Mouse (Mus musculus) limb, embryonic 11.5 days (tissue): ENCODE data around the gene Rasl12. TPM values are rescaled to one million over a fixed set of nuclear protein-coding genes. Genes with fewer than 3 reads are reported as not detected.

Source experiments
- ATAC-seq: fragments of 200-750 bp; cut with Nextera tagmentation; 2 replicates; pipeline ENCODE4 v1.8.0; 2017; ENCODE audit warnings: low read depth; ENCODE audit not compliant: insufficient number of reproducible peaks, low FRiP score, low TSS enrichment
- DNase-seq: peaks from one replicate; pipeline ENCODE4 v3.0.0-alpha.2; 2015; ENCODE audit warnings: low spot score
- H3K27ac ChIP-seq: fragments of 300-500 bp; sonication (generic); replicated peaks from 2 replicates; pipeline ENCODE4 v1.5.1; 2014; ENCODE audit warnings: low read depth, mild to moderate bottlenecking, low read length
- H3K27me3 ChIP-seq: fragments of 300-500 bp; sonication (generic); 2 replicates; pipeline ENCODE4 v1.6.1; 2014; ENCODE audit warnings: mild to moderate bottlenecking, low read length, mixed read lengths; ENCODE audit not compliant: control insufficient read depth, insufficient read depth
- H3K36me3 ChIP-seq: fragments of 300-500 bp; sonication (generic); 2 replicates; pipeline ENCODE4 v1.6.1; 2014; ENCODE audit warnings: mild to moderate bottlenecking, low read length, moderate library complexity, mixed read lengths; ENCODE audit not compliant: control insufficient read depth, insufficient read depth
- H3K4me1 ChIP-seq: fragments of 300-500 bp; sonication (generic); 2 replicates; pipeline ENCODE4 v1.6.1; 2014; ENCODE audit warnings: low read length, mixed read lengths; ENCODE audit not compliant: control insufficient read depth, insufficient read depth
- H3K4me2 ChIP-seq: fragments of 300-500 bp; sonication (generic); 2 replicates; pipeline ENCODE4 v1.6.1; 2014; ENCODE audit warnings: low read depth, mild to moderate bottlenecking, moderate library complexity; ENCODE audit not compliant: severe bottlenecking
- H3K4me3 ChIP-seq: fragments of 300-500 bp; sonication (generic); 2 replicates; pipeline ENCODE4 v1.5.1; 2014; ENCODE audit warnings: low read depth, low read length
- H3K9ac ChIP-seq: fragments of 300-500 bp; sonication (generic); 2 replicates; pipeline ENCODE4 v1.6.1; 2014; ENCODE audit warnings: mild to moderate bottlenecking, low read length
- H3K9me3 ChIP-seq: fragments of 300-500 bp; sonication (generic); 2 replicates; pipeline ENCODE4 v1.6.1; 2016; ENCODE audit warnings: low read length; ENCODE audit not compliant: control insufficient read depth
- WGBS: fragments of 180-500 bp; shearing (Covaris S2); extraction: QIAGEN DNeasy Blood & Tissue Kit; methylation state at CpG from one replicate; pipeline ENCODE4 v1.1.7; 2014; 5-methylcytosine and 5-hydroxymethylcytosine counted together
- polyA plus RNA-seq: library from polyadenylated mRNA; unstranded; fragments of >200 nt; fragmentation: Nextera tagmentation; extraction: Ambion mirVana; gene quantifications from 2 replicates; pipeline ENCODE4 v1.2.1, GENCODE M21; 2014

Rasl12 gene
- polyA plus RNA-seq, 1 experiment from 2014 or later, result 9.7 TPM

DNA sequence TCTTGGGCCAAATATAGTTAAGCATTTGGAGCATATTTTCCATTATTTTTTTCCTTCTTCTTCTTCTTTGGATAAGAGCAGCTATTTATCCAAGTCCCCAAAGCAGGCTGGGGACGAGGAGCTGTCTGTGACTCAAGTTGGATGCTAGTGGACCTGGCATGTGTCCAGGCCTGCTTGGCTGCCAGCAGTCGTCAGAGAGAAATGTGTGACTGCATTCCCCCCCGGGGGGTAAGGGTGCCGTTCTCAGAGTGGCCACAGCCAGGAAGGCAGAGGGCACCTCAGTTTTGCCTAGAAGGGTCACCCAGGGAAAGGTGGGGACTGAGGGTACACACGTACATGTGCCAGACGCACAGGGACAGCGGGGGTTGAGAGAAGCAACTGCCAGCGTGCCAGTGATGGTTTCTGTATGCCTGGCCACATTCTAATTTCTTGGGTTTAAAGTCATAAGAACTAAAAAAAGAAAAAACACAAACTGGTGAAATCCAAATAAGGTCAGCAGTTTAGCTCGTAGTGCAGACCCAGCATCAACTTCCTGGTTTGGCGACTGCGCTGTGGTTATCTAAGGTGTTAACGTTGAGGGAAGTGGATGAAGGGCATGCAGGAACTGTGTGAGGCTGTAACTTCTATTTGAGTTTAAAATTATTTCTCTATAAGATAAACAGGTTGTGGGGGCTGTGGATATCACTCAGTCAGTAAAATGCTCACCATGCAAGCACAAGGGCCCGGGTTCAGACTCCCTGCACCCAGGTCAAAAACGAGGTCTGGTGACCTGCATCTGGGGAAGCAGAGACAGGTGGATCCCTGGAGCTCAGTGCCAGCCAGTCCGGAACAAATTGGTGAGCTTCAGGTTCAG lies 6.3 kb downstream of the Rasl12 start:
- no peaks in the 10 kb centered on the region for H3K9me3 ChIP-seq
- 75% methylated on average over 15 of the region's 15 CpGs for WGBS
- no peaks in the 10 kb centered on the region for H3K4me1 ChIP-seq
- DNase-seq (no peak), ATAC-seq (no peak)
- H3K4me3 ChIP-seq, result no peak overlapping the region
- no peak overlapping the region for H3K27ac ChIP-seq
- no peak overlapping the region for H3K9ac ChIP-seq
- H3K4me2 ChIP-seq, result no peak overlapping the region
- no peaks in the 10 kb centered on the region for H3K27me3 ChIP-seq
- no peaks in the 10 kb centered on the region for H3K36me3 ChIP-seq

DNA sequence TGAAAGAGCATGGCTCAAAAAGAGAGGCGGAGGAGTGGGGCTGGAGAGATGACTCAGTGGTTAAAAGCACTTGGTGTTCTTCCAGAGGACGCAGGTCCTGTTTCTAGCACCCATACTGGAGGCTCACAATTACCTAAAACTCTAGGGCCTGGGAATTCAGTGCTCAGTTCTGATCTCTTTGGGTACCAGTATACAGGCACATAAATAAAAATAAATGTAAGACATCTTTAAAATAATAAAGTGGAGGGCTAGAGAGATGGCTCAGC lies 6.8 kb downstream of the Rasl12 start:
- H3K27me3 ChIP-seq, result no peaks in the 10 kb centered on the region
- no peak overlapping the region for H3K4me2 ChIP-seq
- H3K27ac ChIP-seq, result no peak overlapping the region
- ATAC-seq, result no peak
- no peaks in the 10 kb centered on the region for H3K4me1 ChIP-seq
- H3K9ac ChIP-seq, result no peak overlapping the region
- no peaks in the 10 kb centered on the region for H3K36me3 ChIP-seq
- 78% methylated on average over 2 of the region's 2 CpGs for WGBS
- no peaks in the 10 kb centered on the region for H3K9me3 ChIP-seq
- H3K4me3 ChIP-seq, result no peak overlapping the region
- no peak for DNase-seq

DNA sequence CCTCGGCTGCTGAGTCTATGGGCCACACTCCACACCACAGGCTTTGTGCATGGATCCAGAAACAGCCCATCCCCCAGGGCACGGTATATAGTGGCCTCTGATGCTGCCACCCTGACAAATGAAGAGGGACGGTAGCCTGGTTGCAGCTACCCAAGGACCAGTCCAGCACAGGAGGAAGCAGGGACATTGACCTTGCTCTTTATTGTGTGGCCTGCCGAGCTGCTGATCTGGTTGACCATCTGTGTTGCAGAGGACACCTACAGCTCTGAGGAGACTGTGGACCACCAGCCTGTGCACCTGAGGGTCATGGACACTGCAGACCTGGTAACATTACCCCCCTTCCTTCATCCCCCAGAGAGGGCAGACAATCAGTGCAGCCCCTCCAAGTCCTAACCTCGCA lies 9.0 kb downstream of the Rasl12 start:
- DNase-seq (no peak), ATAC-seq (no peak)
- H3K9me3 ChIP-seq, result no peaks in the 10 kb centered on the region
- H3K36me3 ChIP-seq, result no peaks in the 10 kb centered on the region
- H3K9ac ChIP-seq, result no peak overlapping the region
- 80% methylated on average over 5 of the region's 5 CpGs for WGBS
- H3K27ac ChIP-seq, result no peak overlapping the region
- no peaks in the 10 kb centered on the region for H3K27me3 ChIP-seq
- no peak overlapping the region for H3K4me3 ChIP-seq
- H3K4me1 ChIP-seq, result no peaks in the 10 kb centered on the region
- H3K4me2 ChIP-seq, result no peak overlapping the region

DNA sequence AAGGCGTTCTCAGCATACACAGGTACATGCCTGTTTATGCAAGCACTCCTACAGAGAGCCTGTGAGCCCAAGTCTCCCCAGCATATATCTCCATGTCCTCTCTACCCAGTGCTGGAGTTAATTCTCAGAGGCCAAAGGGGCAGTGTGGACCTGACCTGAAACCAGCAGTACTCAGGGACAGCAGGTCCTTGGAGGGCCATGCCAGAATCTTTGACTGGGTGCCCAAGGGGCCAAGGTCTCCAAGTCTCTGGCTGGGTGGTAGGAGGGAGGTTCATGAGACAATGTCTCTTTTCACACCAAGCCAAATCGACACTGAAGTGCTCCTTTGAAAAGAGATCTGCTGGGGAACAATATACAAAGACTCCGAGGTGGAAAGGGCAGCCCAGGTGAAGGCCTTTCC lies 9.6 kb downstream of the Rasl12 start:
- Histone ChIP-seq H3K36me3 (no peaks in the 10 kb centered on the region), H3K9me3 (no peaks in the 10 kb centered on the region), H3K9ac (no peak overlapping the region), H3K27ac (no peak overlapping the region), H3K27me3 (no peaks in the 10 kb centered on the region), H3K4me1 (no peaks in the 10 kb centered on the region), H3K4me3 (no peak overlapping the region), H3K4me2 (no peak overlapping the region)
- no peak for ATAC-seq
- 80% methylated on average over 3 of the region's 3 CpGs for WGBS
- no peak for DNase-seq

DNA sequence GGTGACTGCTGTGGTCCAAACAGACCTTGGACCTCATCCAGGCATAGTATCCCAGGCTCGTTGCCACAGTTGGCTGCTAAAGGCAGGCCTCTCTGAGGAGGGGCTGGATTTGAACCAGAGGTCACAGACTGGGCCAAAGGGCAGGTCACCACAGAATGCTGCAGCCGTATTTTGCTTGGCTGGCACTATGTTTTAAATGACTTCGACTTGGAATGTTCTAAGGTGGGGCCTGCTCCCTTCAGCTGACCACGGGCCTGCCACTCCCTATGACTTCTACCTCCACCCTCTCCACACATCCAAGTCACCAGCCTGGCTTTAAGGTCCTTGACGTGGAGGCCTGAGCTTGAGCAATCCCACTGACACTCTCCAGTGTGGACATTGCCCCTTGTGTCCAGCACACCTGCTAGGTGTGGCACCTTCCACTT lies 10.6 kb downstream of the Rasl12 start:
- WGBS, result 75% methylated on average over 5 of the region's 5 CpGs
- Histone ChIP-seq H3K4me3 (no peak overlapping the region), H3K9ac (no peak overlapping the region), H3K36me3 (no peaks in the 10 kb centered on the region), H3K4me2 (no peak overlapping the region), H3K27me3 (no peaks in the 10 kb centered on the region), H3K27ac (no peak overlapping the region), H3K4me1 (no peaks in the 10 kb centered on the region), H3K9me3 (no peaks in the 10 kb centered on the region)
- ATAC-seq (no peak), DNase-seq (no peak)

DNA sequence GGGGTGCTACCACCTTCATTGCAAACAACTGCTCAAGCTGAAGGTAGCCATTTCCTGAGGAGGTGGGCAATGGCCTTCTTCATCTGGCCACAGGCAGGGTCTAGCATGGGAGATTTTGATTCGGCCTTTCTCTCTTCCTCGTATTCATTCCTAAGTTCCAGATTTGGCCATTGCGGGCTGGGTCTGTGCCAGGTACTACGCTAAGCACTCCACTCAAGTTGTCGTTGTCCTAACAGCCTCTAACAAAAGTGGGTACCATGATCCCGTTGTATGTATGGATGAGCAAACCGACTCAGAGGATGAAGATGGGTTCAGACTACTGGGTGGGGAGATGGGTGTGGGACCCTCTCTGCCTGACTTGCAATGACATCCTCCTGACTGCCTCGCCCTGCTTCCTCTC lies 12.1 kb downstream of the Rasl12 start:
- DNase-seq, result no peak
- H3K36me3 ChIP-seq, result no peaks in the 10 kb centered on the region
- H3K9me3 ChIP-seq, result no peaks in the 10 kb centered on the region
- ATAC-seq, result no peak
- H3K4me1 ChIP-seq, result no peaks in the 10 kb centered on the region
- H3K27ac ChIP-seq, result no peak overlapping the region
- no peak overlapping the region for H3K4me3 ChIP-seq
- no peak overlapping the region for H3K9ac ChIP-seq
- H3K27me3 ChIP-seq, result no peaks in the 10 kb centered on the region
- no peak overlapping the region for H3K4me2 ChIP-seq
- WGBS, result 94% methylated on average over 8 of the region's 8 CpGs

DNA sequence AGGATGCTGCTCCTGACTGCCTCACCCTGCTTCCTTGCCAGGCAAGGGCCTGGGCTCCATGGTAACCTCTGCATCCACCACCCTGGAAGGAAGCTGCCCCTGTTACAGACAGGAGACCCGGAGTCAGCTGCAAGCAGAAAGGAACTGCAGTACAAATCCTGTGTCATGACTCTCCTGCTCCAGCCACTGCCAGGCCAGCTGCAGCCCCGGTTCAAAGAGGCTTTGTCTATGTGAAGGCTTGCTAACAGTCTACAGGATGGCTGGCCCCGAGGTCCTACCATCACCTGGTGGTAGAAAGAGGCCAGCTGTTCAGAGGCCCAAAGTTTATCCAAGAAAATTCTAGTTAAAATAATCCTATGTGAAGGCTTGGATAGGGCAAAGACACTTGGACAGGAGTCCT lies 13.0 kb downstream of the Rasl12 start:
- H3K9ac ChIP-seq, result no peak overlapping the region
- no peak for DNase-seq
- H3K36me3 ChIP-seq, result no peaks in the 10 kb centered on the region
- no peaks in the 10 kb centered on the region for H3K27me3 ChIP-seq
- 71% methylated on average over 3 of the region's 3 CpGs for WGBS
- H3K4me3 ChIP-seq, result no peak overlapping the region
- no peak overlapping the region for H3K27ac ChIP-seq
- no peak for ATAC-seq
- no peaks in the 10 kb centered on the region for H3K4me1 ChIP-seq
- H3K4me2 ChIP-seq, result no peak overlapping the region
- no peaks in the 10 kb centered on the region for H3K9me3 ChIP-seq

DNA sequence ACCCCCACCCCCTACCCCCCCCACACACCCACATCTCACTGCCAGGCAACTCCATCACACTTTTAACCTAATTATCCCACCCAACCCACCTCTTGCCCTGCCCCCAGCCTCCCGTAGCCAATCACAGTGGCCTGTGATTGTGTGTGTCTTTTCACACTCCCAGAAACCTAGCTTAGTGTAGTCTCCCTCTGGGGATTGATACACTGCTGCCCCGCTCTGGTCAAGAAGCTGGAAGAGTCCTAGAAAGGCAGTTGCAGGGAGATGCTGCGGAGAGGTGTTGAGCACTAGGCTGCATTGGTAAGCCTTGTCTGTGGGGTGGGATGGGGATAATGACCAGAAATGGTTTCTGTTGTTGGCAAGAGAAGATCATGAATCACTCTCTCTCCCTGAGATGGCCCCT lies 19.4 kb downstream of the Rasl12 start:
- Histone ChIP-seq H3K27me3 (no peaks in the 10 kb centered on the region), H3K4me3 (no peak overlapping the region), H3K9ac (no peak overlapping the region), H3K27ac (no peak overlapping the region), H3K4me2 (no peak overlapping the region), H3K4me1 (no peaks in the 10 kb centered on the region), H3K9me3 (no peaks in the 10 kb centered on the region), H3K36me3 (no peaks in the 10 kb centered on the region)
- no peak for ATAC-seq
- DNase-seq, result no peak
- 35% methylated on average over 3 of the region's 3 CpGs for WGBS

DNA sequence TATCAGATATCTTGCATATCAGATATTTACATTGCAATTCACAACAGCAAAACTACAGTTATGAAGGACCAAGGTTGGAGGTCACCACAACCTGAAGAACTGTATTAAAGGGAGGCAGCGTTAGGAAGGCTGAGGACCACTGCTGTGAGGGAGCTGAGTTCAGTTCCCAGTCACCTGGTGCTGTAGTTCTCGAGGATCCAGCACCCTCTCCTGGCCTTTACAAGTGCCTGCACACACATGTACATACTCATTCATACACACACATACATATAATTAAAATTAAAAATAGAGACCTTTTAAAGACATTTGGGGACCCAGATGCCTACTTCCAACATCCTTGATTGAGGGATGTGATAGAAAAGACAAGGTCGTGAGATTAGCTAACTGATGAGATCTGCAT lies 21.3 kb downstream of the Rasl12 start:
- DNase-seq, result no peak
- Histone ChIP-seq H3K27me3 (no peaks in the 10 kb centered on the region), H3K4me2 (no peak overlapping the region), H3K27ac (no peak overlapping the region), H3K9me3 (no peaks in the 10 kb centered on the region), H3K9ac (no peak overlapping the region), H3K4me3 (no peak overlapping the region), H3K36me3 (no peaks in the 10 kb centered on the region), H3K4me1 (no peaks in the 10 kb centered on the region)
- no peak for ATAC-seq
- WGBS, result 74% methylated on average over 3 of the region's 3 CpGs
